Mouse (Mus musculus): ENCODE data around the gene Mrps27. TPM values are rescaled to one million over a fixed set of nuclear protein-coding genes. Genes with fewer than 3 reads are reported as not detected.

The Mrps27 gene
- polyA plus RNA-seq, 1 experiment from 2014 or later = 56.2 TPM

DNA sequence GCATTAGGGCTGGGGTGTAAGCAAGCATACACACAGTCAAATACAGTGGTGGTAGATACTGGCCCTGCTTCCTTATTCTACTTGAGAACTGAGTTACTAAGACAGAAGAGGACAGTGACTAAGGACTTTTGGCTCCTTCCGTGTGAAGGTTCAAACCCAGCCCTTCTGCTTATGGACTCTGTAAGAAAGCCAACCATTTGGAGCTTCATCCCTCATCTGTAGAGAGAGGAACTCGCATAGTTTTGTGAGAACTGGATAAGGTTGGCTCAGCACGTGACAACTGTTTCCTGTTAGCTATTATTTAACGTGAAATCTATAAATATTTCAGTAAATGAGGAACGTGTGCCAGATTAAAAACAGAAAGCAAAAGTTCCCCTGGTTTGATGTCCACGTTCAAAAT is 7.1 kb upstream of the Mrps27 start:
- Histone ChIP-seq H3K27me3 (ENCODE audit: control insufficient read depth, insufficient read depth, low read length) (no peaks in the 10 kb centered on the region), H3K27ac (ENCODE audit: low read length) (no peak overlapping the region), H3K4me3 (ENCODE audit: low read depth, low read length) (no peak overlapping the region), H3K36me3 (ENCODE audit: control insufficient read depth, insufficient read depth, low read length) (peaks cover 53% of the 10 kb centered on the region), H3K4me1 (ENCODE audit: control insufficient read depth, insufficient read depth, low read length) (no peaks in the 10 kb centered on the region), H3K9ac (replicated peaks; ENCODE audit: low read depth, low read length) (no peak overlapping the region), H3K4me2 (replicated peaks; ENCODE audit: low read depth, low read length) (no peak overlapping the region), H3K9me3 (ENCODE audit: control insufficient read depth, low read depth, low read length) (no peaks in the 10 kb centered on the region)
- WGBS = 79% methylated on average over 6 of the region's 6 CpGs
- ATAC-seq (ENCODE audit: insufficient number of reproducible peaks, insufficient read depth, low FRiP score, low read depth) = no peak

DNA sequence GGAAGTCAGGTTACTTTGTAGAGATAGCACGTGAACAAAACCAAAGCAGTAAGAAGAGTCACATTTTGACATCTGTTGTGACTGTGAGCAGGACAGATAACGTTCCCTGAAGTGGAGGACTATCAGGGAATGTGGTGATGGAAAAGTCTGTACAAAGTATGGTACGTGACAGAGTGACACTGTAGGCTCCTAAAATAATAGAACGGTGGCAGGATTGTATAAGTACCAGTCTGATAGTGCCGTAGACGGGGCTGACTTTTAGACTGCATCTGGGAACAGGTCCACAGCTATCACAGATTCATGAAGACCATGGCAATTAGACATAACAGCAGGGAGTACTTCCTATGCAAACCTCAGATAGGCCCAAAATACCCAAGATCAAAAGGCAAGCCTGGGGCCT is 3.1 kb upstream of the Mrps27 start:
- Histone ChIP-seq H3K36me3 (ENCODE audit: control insufficient read depth, insufficient read depth, low read length) (peaks cover 33% of the 10 kb centered on the region), H3K27me3 (ENCODE audit: control insufficient read depth, insufficient read depth, low read length) (no peaks in the 10 kb centered on the region), H3K4me3 (ENCODE audit: low read depth, low read length) (no peak overlapping the region), H3K9ac (replicated peaks; ENCODE audit: low read depth, low read length) (no peak overlapping the region), H3K27ac (ENCODE audit: low read length) (no peak overlapping the region), H3K4me1 (ENCODE audit: control insufficient read depth, insufficient read depth, low read length) (peaks cover 16% of the 10 kb centered on the region), H3K9me3 (ENCODE audit: control insufficient read depth, low read depth, low read length) (no peaks in the 10 kb centered on the region), H3K4me2 (replicated peaks; ENCODE audit: low read depth, low read length) (no peak overlapping the region)
- WGBS = 96% methylated on average over 6 of the region's 6 CpGs
- ATAC-seq (ENCODE audit: insufficient number of reproducible peaks, insufficient read depth, low FRiP score, low read depth) = no peak

DNA sequence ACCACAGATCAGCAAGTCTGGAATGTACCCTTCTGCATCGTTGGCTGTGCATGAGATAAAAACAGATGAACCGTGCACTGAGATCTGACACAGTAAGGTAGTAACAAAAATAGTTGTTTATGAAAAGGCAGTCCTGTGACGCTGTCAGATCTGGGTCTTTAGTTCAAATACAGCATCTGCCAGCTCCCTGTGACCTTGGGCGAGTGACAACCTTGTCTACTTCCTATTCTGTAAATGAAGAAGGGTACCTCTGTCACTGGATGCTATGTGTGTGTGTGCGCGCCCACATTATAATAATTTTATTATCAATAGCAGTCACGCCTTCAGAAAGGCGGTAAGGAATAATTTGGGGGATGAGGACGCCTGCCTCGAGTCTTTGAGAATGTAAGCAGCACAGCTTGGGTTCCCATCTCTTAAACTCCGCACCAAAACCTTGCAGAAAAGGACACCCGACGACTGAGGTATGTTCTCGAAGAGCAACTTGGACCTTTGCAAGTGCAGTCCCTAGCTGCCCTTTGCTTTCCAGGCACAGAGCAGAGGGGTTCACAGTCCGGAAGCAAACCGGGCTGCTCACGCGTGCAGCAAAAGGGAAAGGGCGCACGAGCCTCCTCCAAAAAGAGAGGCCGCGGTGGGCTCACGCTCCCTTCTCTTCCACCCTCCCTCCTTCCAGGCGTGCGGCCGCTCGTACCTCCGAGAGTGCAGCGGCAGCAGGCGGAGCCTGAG is 549 bp upstream of the Mrps27 start:
- 1% methylated on average over 30 of the region's 30 CpGs for whole genome bisulfite sequencing

DNA sequence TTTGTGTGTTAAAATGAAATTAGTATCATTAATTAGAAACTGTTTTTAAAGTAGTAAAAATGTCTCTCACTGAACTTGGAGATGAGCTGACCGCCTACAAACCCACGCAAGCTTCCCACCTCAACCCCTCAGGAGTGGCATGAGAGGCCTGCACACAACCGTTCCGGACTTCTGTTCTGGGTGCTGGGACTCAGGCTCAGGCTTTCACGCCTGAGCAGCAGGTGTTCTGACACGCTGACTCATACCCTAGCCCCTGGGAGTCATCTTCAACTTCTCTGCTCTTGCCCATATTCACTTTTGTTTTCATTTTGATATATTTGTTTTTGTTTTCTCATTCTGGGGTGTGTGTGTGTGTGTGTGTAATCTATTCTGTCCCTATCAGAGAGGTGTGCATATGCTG is 5.4 kb downstream of the Mrps27 start:
- peaks cover 11% of the 10 kb centered on the region for H3K4me1 ChIP-seq (ENCODE audit: control insufficient read depth, insufficient read depth, low read length)

More for the DNA sequence above, 549 bp upstream of the Mrps27 start:
- peak overlapping the region; percentile 81 for H3K4me3 ChIP-seq (ENCODE audit: low read depth, low read length)
- H3K9ac ChIP-seq (replicated peaks; ENCODE audit: low read depth, low read length) = peak overlapping the region; percentile 57
- H3K4me2 ChIP-seq (replicated peaks; ENCODE audit: low read depth, low read length) = peak overlapping the region; percentile 77
- H3K36me3 ChIP-seq (ENCODE audit: control insufficient read depth, insufficient read depth, low read length) = peaks cover 36% of the 10 kb centered on the region
- H3K9me3 ChIP-seq (ENCODE audit: control insufficient read depth, low read depth, low read length) = no peaks in the 10 kb centered on the region
- ATAC-seq (ENCODE audit: insufficient number of reproducible peaks, insufficient read depth, low FRiP score, low read depth) = peak; percentile 61; the same call in 1 of the 2 replicates
- H3K27me3 ChIP-seq (ENCODE audit: control insufficient read depth, insufficient read depth, low read length) = no peaks in the 10 kb centered on the region
- H3K27ac ChIP-seq (ENCODE audit: low read length) = peak overlapping the region; percentile 83
- H3K4me1 ChIP-seq (ENCODE audit: control insufficient read depth, insufficient read depth, low read length) = peaks cover 16% of the 10 kb centered on the region

DNA sequence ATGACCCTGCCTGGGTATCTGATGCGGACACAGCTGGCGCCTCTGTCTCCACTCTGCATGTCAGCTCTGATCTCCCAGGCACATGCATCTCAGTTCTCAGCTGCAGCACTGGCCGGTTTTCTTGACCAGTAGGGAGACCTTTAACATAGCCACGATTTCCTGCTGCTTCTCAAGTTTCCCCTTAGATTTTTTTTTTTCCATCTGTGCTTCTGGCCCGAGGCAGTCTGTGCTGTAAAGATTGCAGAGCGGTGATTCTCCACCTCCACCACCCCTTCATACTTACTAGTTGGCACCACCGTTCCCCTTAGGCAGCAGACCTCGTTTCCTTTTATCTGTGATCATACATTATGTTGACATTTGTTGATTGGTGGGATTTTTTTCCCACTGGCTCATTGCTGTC is 6.6 kb downstream of the Mrps27 start:
- Histone ChIP-seq H3K36me3 (ENCODE audit: control insufficient read depth, insufficient read depth, low read length) (peaks cover 17% of the 10 kb centered on the region), H3K27ac (ENCODE audit: low read length) (no peak overlapping the region), H3K4me1 (ENCODE audit: control insufficient read depth, insufficient read depth, low read length) (peaks cover 9% of the 10 kb centered on the region; the same call in 1 of the 2 replicates), H3K27me3 (ENCODE audit: control insufficient read depth, insufficient read depth, low read length) (no peaks in the 10 kb centered on the region), H3K9me3 (ENCODE audit: control insufficient read depth, low read depth, low read length) (no peaks in the 10 kb centered on the region), H3K4me2 (replicated peaks; ENCODE audit: low read depth, low read length) (no peak overlapping the region), H3K9ac (replicated peaks; ENCODE audit: low read depth, low read length) (no peak overlapping the region), H3K4me3 (ENCODE audit: low read depth, low read length) (no peak overlapping the region)
- 41% methylated on average over 8 of the region's 8 CpGs for WGBS
- no peak for ATAC-seq (ENCODE audit: insufficient number of reproducible peaks, insufficient read depth, low FRiP score, low read depth)

More for the DNA sequence above, 5.4 kb downstream of the Mrps27 start:
- Histone ChIP-seq H3K36me3 (ENCODE audit: control insufficient read depth, insufficient read depth, low read length) (peaks cover 17% of the 10 kb centered on the region), H3K27me3 (ENCODE audit: control insufficient read depth, insufficient read depth, low read length) (no peaks in the 10 kb centered on the region), H3K9me3 (ENCODE audit: control insufficient read depth, low read depth, low read length) (no peaks in the 10 kb centered on the region), H3K4me2 (replicated peaks; ENCODE audit: low read depth, low read length) (no peak overlapping the region), H3K9ac (replicated peaks; ENCODE audit: low read depth, low read length) (no peak overlapping the region), H3K27ac (ENCODE audit: low read length) (no peak overlapping the region), H3K4me3 (ENCODE audit: low read depth, low read length) (no peak overlapping the region)
- ATAC-seq (ENCODE audit: insufficient number of reproducible peaks, insufficient read depth, low FRiP score, low read depth) = no peak
- 87% methylated on average over 6 of the region's 6 CpGs for WGBS

DNA sequence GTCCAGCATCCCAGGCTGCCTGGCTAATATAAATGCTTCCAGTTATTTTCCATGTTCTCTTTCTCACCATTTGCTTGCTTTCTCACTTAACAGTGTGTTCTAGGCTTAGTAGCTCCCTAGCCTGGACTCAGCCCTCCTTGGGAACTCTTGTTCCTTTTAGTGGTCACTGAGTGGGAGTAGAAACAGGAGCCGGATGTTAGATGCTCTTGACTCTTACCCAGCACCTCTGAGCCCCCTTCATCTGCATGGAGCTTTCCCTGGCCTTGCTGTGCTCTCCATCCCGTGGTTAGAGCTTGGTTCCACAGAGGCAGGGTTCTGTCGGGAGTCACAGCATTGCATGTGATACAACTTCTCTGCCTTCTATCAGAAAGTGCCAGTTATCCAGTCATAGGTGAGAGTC is 7.0 kb downstream of the Mrps27 start:
- no peak overlapping the region for H3K4me3 ChIP-seq (ENCODE audit: low read depth, low read length)
- 81% methylated on average over 3 of the region's 3 CpGs for WGBS
- H3K27me3 ChIP-seq (ENCODE audit: control insufficient read depth, insufficient read depth, low read length) = no peaks in the 10 kb centered on the region
- no peak overlapping the region for H3K4me2 ChIP-seq (replicated peaks; ENCODE audit: low read depth, low read length)
- H3K4me1 ChIP-seq (ENCODE audit: control insufficient read depth, insufficient read depth, low read length) = peaks cover 9% of the 10 kb centered on the region; the same call in 1 of the 2 replicates
- ATAC-seq (ENCODE audit: insufficient number of reproducible peaks, insufficient read depth, low FRiP score, low read depth) = no peak
- H3K9ac ChIP-seq (replicated peaks; ENCODE audit: low read depth, low read length) = no peak overlapping the region
- H3K27ac ChIP-seq (ENCODE audit: low read length) = no peak overlapping the region
- H3K9me3 ChIP-seq (ENCODE audit: control insufficient read depth, low read depth, low read length) = no peaks in the 10 kb centered on the region
- peaks cover 17% of the 10 kb centered on the region for H3K36me3 ChIP-seq (ENCODE audit: control insufficient read depth, insufficient read depth, low read length)

DNA sequence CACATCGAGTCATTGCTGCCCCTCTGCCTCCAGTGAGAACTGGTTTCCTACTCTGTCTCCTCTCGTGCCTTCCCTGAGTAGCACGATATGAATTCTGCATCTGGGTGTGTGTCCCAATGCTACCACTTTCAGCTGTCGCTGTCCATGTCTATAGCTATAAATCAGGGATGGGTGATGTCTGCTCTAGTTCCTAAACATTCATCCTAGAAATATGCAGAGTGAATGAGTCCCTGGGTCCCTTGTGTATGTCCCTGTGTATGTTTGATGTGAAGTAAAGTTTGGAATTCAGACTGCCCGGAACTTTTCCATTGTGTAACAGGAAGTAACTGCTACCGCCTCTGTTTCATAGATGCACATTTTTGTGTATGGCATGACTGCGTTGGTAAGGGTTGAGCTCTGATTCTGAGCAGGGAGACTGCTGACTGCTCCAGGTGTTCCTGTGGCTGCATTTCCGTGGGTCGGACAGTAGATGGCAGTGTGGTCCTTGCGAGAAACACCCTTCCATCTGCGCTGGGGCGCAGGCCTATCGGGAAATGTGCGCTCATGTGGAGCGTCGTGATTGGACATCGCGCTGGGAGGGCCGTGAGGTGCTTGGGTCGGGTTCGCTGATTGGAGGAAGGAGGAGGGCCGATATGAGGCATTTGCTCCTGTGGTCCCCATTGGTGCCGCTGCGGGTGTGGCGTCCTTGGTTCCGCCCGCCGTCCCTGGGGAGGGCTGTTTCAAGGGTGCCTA is 8.3 kb downstream of the Mrps27 start:
- peak overlapping the region; percentile 38 for H3K4me3 ChIP-seq (ENCODE audit: low read depth, low read length)
- H3K4me2 ChIP-seq (replicated peaks; ENCODE audit: low read depth, low read length) = peak overlapping the region; percentile 61
- H3K27ac ChIP-seq (ENCODE audit: low read length) = peak overlapping the region; percentile 87; the same call in 1 of the 2 replicates
- H3K27me3 ChIP-seq (ENCODE audit: control insufficient read depth, insufficient read depth, low read length) = no peaks in the 10 kb centered on the region
- H3K4me1 ChIP-seq (ENCODE audit: control insufficient read depth, insufficient read depth, low read length) = peaks cover 9% of the 10 kb centered on the region; the same call in 1 of the 2 replicates
- ATAC-seq (ENCODE audit: insufficient number of reproducible peaks, insufficient read depth, low FRiP score, low read depth) = peak; percentile 100
- H3K9me3 ChIP-seq (ENCODE audit: control insufficient read depth, low read depth, low read length) = no peaks in the 10 kb centered on the region
- WGBS = 11% methylated on average over 28 of the region's 28 CpGs
- peaks cover 17% of the 10 kb centered on the region for H3K36me3 ChIP-seq (ENCODE audit: control insufficient read depth, insufficient read depth, low read length)
- no peak overlapping the region; the same call in 1 of the 2 replicates for H3K9ac ChIP-seq (replicated peaks; ENCODE audit: low read depth, low read length)

DNA sequence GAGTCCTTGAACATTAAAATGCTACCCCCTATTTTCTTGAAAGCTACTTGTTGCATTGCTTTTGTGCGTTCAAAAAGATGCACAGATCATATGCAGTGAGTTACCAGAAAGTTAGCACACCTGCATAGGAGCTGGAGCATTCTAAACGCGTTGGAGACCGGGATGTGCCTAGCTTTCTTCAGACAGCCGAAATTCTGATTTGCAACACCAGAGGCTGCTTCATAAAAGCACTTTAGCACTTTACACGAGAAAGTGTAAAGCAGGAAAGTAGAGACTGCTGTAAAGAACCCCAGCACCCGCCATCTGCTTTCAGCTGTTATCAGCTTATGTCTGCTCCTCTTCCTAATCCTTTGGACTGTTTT is 8.9 kb downstream of the Mrps27 start:
- Histone ChIP-seq H3K4me2 (replicated peaks; ENCODE audit: low read depth, low read length) (peak overlapping the region; percentile 61), H3K9ac (replicated peaks; ENCODE audit: low read depth, low read length) (no peak overlapping the region; the same call in 1 of the 2 replicates), H3K36me3 (ENCODE audit: control insufficient read depth, insufficient read depth, low read length) (peaks cover 12% of the 10 kb centered on the region), H3K4me1 (ENCODE audit: control insufficient read depth, insufficient read depth, low read length) (peaks cover 9% of the 10 kb centered on the region; the same call in 1 of the 2 replicates), H3K27ac (ENCODE audit: low read length) (peak overlapping the region; percentile 87), H3K9me3 (ENCODE audit: control insufficient read depth, low read depth, low read length) (no peaks in the 10 kb centered on the region), H3K4me3 (ENCODE audit: low read depth, low read length) (peak overlapping the region; percentile 38), H3K27me3 (ENCODE audit: control insufficient read depth, insufficient read depth, low read length) (no peaks in the 10 kb centered on the region)
- 7% methylated on average over 7 of the region's 7 CpGs for WGBS
- no peak for ATAC-seq (ENCODE audit: insufficient number of reproducible peaks, insufficient read depth, low FRiP score, low read depth)

Data from stomach, embryonic 14.5 days (tissue).